Comparison of ENCODE assay signal across 22 mouse cellular contexts in the genomic region with DNA sequence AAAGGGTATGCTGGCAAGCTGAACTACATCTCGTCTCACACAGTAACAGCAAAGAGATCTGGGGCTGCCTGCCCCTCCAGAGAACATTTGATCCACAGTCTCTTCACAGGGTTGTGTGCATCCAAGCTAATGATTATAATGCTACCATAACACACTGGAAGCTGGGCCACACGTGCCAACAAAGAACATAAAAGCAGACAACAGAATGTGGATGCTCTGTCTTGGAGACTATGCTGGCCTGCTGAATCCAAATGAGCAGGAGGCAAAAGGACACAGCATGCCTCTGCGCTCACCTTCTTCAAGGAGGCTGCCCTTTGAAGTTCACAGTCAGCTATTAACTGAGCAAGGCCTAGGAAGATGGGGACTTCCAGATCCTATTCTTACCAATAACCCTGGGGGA.
A peak's percentile ranks its signal among the peaks of the same experiment; 100 is the strongest.
DNase-seq lines count a peak whose midpoint lies in the region; ATAC-seq and TF ChIP-seq lines count a peak whose summit lies in the region.
"Had no signal": no experiment of that assay in that cellular context is flagged by ENCODE, and none has a peak within 500 bp of the region (broad histone marks: within the 10 kb centered on the region; RNA-seq: fewer than 3 reads in every experiment).

No protein-coding gene starts in this region.

- no peak for TF ChIP-seq POLR2A in kidney, adult 2 months (IDR thresholded peaks at IDR 0.05; ENCODE audit: low read depth, low read length)

- TF ChIP-seq CTCF in kidney, adult 2 months (conservative IDR thresholded peaks at IDR 0.05; ENCODE audit: insufficient read depth, insufficient read length, low read depth, low read length) = no peak

- ATAC-seq in kidney, embryonic 15.5 days (replicated peaks; ENCODE audit: low FRiP score) = 0 out of 2 replicates have a peak, but pooled peaks have one; percentile 18
- no peak for ATAC-seq in kidney, embryonic 16.5 days (ENCODE audit: low FRiP score, low TSS enrichment)
- peak; percentile 48; the same call in 1 of the 2 replicates for ATAC-seq in midbrain, embryonic 16.5 days
- ATAC-seq in midbrain, embryonic 11.5 days (ENCODE audit: low FRiP score) = no peak
- ATAC-seq: activated CD4-positive, CD25-positive, alpha-beta regulatory T cell, adult 4 months; forebrain, embryonic 14.5 days; forebrain, postnatal 0 days had no signal

- H3K9me3 ChIP-seq in kidney, embryonic 15.5 days (replicated peaks) = no peaks in the 10 kb centered on the region
- no peaks in the 10 kb centered on the region for H3K9me3 ChIP-seq in kidney, embryonic 16.5 days (ENCODE audit: low read length)
- no peaks in the 10 kb centered on the region for H3K9me3 ChIP-seq in midbrain, embryonic 16.5 days (replicated peaks; ENCODE audit: control insufficient read depth, low read length, poor library complexity, severe bottlenecking)
- no peaks in the 10 kb centered on the region for H3K9me3 ChIP-seq in midbrain, embryonic 11.5 days (ENCODE audit: control insufficient read depth, low read length)
- H3K9me3 ChIP-seq: embryonic facial prominence, embryonic 12.5 days; embryonic facial prominence, embryonic 15.5 days; hindbrain, embryonic 12.5 days; hindbrain, embryonic 15.5 days had no signal

- no peak overlapping the region for H3K9ac ChIP-seq in kidney, embryonic 15.5 days
- H3K9ac ChIP-seq in kidney, embryonic 16.5 days (replicated peaks; ENCODE audit: low read length) = no peak overlapping the region
- H3K9ac ChIP-seq in midbrain, embryonic 16.5 days (ENCODE audit: low read depth, low read length) = no peak overlapping the region
- no peak overlapping the region for H3K9ac ChIP-seq in midbrain, embryonic 11.5 days (ENCODE audit: low read length)
- H3K9ac ChIP-seq: embryonic facial prominence, embryonic 12.5 days; embryonic facial prominence, embryonic 15.5 days; forebrain, postnatal 0 days; hindbrain, embryonic 12.5 days; hindbrain, embryonic 15.5 days had no signal

- WGBS in kidney, adult 2 months = 62% methylated on average over 3 of the region's 3 CpGs
- WGBS in kidney, embryonic 15.5 days = 56% methylated on average over 3 of the region's 3 CpGs
- WGBS in kidney, embryonic 16.5 days = 54% methylated on average over 3 of the region's 3 CpGs
- 56% methylated on average over 3 of the region's 3 CpGs for WGBS in midbrain, embryonic 16.5 days
- 76% methylated on average over 3 of the region's 3 CpGs for WGBS in midbrain, embryonic 11.5 days

- H3K36me3 ChIP-seq in kidney, adult 2 months (ENCODE audit: control insufficient read depth, insufficient read depth, low read length) = no peaks in the 10 kb centered on the region; the same call in 1 of the 2 replicates
- H3K36me3 ChIP-seq in kidney, embryonic 15.5 days = no peaks in the 10 kb centered on the region
- H3K36me3 ChIP-seq in kidney, embryonic 16.5 days (ENCODE audit: insufficient read depth, low read length) = no peaks in the 10 kb centered on the region
- no peaks in the 10 kb centered on the region for H3K36me3 ChIP-seq in midbrain, embryonic 16.5 days (ENCODE audit: control insufficient read depth, insufficient read depth, low read length)
- H3K36me3 ChIP-seq in midbrain, embryonic 11.5 days (ENCODE audit: control insufficient read depth, insufficient read depth, low read length) = no peaks in the 10 kb centered on the region
- H3K36me3 ChIP-seq: embryonic facial prominence, embryonic 12.5 days; embryonic facial prominence, embryonic 15.5 days; hindbrain, embryonic 12.5 days; hindbrain, embryonic 15.5 days had no signal

- DNase-seq in kidney, adult 2 months = peak; percentile 49
- no peak for DNase-seq in kidney, postnatal 10 days
- no peak for DNase-seq in midbrain, embryonic 11.5 days (ENCODE audit: low spot score, missing footprints)
- DNase-seq: adrenal gland, adult 8-10 months; adrenal gland, postnatal 25 days; cerebellum, adult 18-20 months; cerebellum, adult 9-10 months; cerebellum, postnatal 14 days; forebrain, postnatal 0 days; gastrocnemius, adult 2 months; gastrocnemius, postnatal 14 days; heart, adult 11 months had no signal

- H3K4me3 ChIP-seq in kidney, adult 2 months (ENCODE audit: insufficient read depth, low read depth, low read length) = no peak overlapping the region
- no peak overlapping the region for H3K4me3 ChIP-seq in kidney, embryonic 15.5 days (replicated peaks)
- no peak overlapping the region for H3K4me3 ChIP-seq in kidney, embryonic 16.5 days (ENCODE audit: low read length)
- no peak overlapping the region for H3K4me3 ChIP-seq in midbrain, embryonic 16.5 days (ENCODE audit: low read depth, low read length)
- no peak overlapping the region for H3K4me3 ChIP-seq in midbrain, embryonic 11.5 days (ENCODE audit: low read depth, low read length)
- H3K4me3 ChIP-seq: embryonic facial prominence, embryonic 12.5 days; embryonic facial prominence, embryonic 15.5 days; gastrocnemius, adult 2 months; hindbrain, embryonic 12.5 days; hindbrain, embryonic 15.5 days had no signal

- H3K27ac ChIP-seq in kidney, adult 2 months (ENCODE audit: insufficient read depth, low read depth, low read length) = no peak overlapping the region
- H3K27ac ChIP-seq in kidney, embryonic 15.5 days = no peak overlapping the region
- H3K27ac ChIP-seq in kidney, embryonic 16.5 days (ENCODE audit: low read length) = no peak overlapping the region
- H3K27ac ChIP-seq in midbrain, embryonic 16.5 days (ENCODE audit: low read length) = no peak overlapping the region
- no peak overlapping the region for H3K27ac ChIP-seq in midbrain, embryonic 11.5 days (ENCODE audit: low read depth, low read length)
- H3K27ac ChIP-seq: embryonic facial prominence, embryonic 12.5 days; embryonic facial prominence, embryonic 15.5 days; gastrocnemius, adult 2 months; hindbrain, embryonic 12.5 days; hindbrain, embryonic 15.5 days had no signal

- H3K4me1 ChIP-seq in kidney, adult 2 months (ENCODE audit: control insufficient read depth, insufficient read depth, low read length) = peaks cover 16% of the 10 kb centered on the region
- H3K4me1 ChIP-seq in kidney, embryonic 15.5 days = peaks cover 24% of the 10 kb centered on the region
- H3K4me1 ChIP-seq in kidney, embryonic 16.5 days (ENCODE audit: insufficient read depth, low read length) = peaks cover 32% of the 10 kb centered on the region
- no peaks in the 10 kb centered on the region for H3K4me1 ChIP-seq in midbrain, embryonic 16.5 days (ENCODE audit: control insufficient read depth, insufficient read depth, low read length)
- H3K4me1 ChIP-seq in midbrain, embryonic 11.5 days (ENCODE audit: control insufficient read depth, insufficient read depth, low read length) = peaks cover 2% of the 10 kb centered on the region; the same call in 1 of the 2 replicates
- H3K4me1 ChIP-seq: embryonic facial prominence, embryonic 15.5 days; hindbrain, embryonic 12.5 days had no signal

- no peak overlapping the region for H3K4me2 ChIP-seq in kidney, embryonic 15.5 days
- no peak overlapping the region for H3K4me2 ChIP-seq in kidney, embryonic 16.5 days (replicated peaks; ENCODE audit: low read depth, low read length)
- H3K4me2 ChIP-seq in midbrain, embryonic 16.5 days (ENCODE audit: low read length) = no peak overlapping the region
- no peak overlapping the region for H3K4me2 ChIP-seq in midbrain, embryonic 11.5 days
- H3K4me2 ChIP-seq: embryonic facial prominence, embryonic 12.5 days; embryonic facial prominence, embryonic 15.5 days; heart, embryonic 11.5 days; hindbrain, embryonic 12.5 days; hindbrain, embryonic 15.5 days had no signal

- no peaks in the 10 kb centered on the region for H3K27me3 ChIP-seq in kidney, adult 2 months (replicated peaks; ENCODE audit: control insufficient read depth, insufficient read depth, low read length)
- H3K27me3 ChIP-seq in kidney, embryonic 15.5 days = no peaks in the 10 kb centered on the region
- H3K27me3 ChIP-seq in kidney, embryonic 16.5 days (ENCODE audit: insufficient read depth, low read length) = no peaks in the 10 kb centered on the region
- no peaks in the 10 kb centered on the region for H3K27me3 ChIP-seq in midbrain, embryonic 16.5 days (ENCODE audit: control insufficient read depth, insufficient read depth, low read depth, low read length)
- no peaks in the 10 kb centered on the region for H3K27me3 ChIP-seq in midbrain, embryonic 11.5 days (ENCODE audit: control insufficient read depth, insufficient read depth, low read length)
- H3K27me3 ChIP-seq: embryonic facial prominence, embryonic 12.5 days; embryonic facial prominence, embryonic 15.5 days; hindbrain, embryonic 12.5 days; hindbrain, embryonic 15.5 days had no signal

Comparison
In these comparisons a context has a peak if more than half of its experiments do, and no peak if none do; other contexts are left out.
1. ATAC-seq: peak in kidney, embryonic 15.5 days (single experiment) and midbrain, embryonic 16.5 days (single experiment); none in kidney, embryonic 16.5 days (single experiment) and midbrain, embryonic 11.5 days (single experiment).